20 mouse cellular contexts compared by ENCODE assay signal in the genomic region with DNA sequence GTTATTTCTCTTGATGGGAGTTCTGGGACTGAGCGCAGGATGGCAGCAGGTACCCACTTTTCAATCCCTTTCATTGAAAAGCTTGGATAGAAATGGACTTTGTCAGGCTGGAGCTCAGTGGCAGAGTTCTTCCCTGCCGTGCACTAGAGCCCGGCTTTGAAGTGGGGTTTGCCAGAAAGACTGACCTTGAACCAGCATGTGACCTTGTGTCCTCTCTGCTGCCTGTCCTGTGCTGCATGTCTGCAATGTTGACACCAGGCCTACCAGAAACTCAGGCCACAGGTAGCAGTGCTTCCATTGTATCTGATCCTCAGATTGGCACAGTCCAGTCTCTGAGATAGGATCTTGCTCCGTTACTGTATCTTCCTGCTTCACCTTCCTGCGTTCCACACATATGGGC. TPM values are rescaled to one million over a fixed set of nuclear protein-coding genes. Genes with fewer than 3 reads are reported as not detected.
"Had no signal": no experiment of that assay in that cellular context is flagged by ENCODE, and none has a peak within 500 bp of the region (broad histone marks: within the 10 kb centered on the region; RNA-seq: fewer than 3 reads in every experiment).

No protein-coding gene starts in this region.

- H3K9ac ChIP-seq: limb, embryonic 13.5 days; lung, embryonic 14.5 days; midbrain, embryonic 12.5 days; neural tube, embryonic 13.5 days; stomach, embryonic 15.5 days had no signal

- DNase-seq: kidney, adult 8-10 months; kidney, postnatal 25 days; left cerebral cortex, postnatal 4 days; lung, embryonic 14.5 days; lung, postnatal 14 days; right cerebral cortex, postnatal 14 days; thymus, postnatal 36 days had no signal

- H3K4me1 ChIP-seq: limb, embryonic 13.5 days; stomach, embryonic 15.5 days had no signal

- H3K27me3 ChIP-seq: limb, embryonic 13.5 days; megakaryocyte, embryonic 14.5 days; midbrain, embryonic 12.5 days; neural tube, embryonic 13.5 days; stomach, embryonic 15.5 days had no signal

- H3K9me3 ChIP-seq: limb, embryonic 13.5 days; megakaryocyte, embryonic 14.5 days; midbrain, embryonic 12.5 days; neural tube, embryonic 13.5 days; stomach, embryonic 15.5 days had no signal

- H3K27ac ChIP-seq: limb, embryonic 13.5 days; macrophage; midbrain, embryonic 12.5 days; neural tube, embryonic 13.5 days; stomach, embryonic 15.5 days had no signal

- H3K4me2 ChIP-seq: limb, embryonic 13.5 days; lung, embryonic 14.5 days; midbrain, embryonic 12.5 days; neural tube, embryonic 13.5 days; stomach, embryonic 15.5 days had no signal

- ATAC-seq: inflammation-experienced regulatory T-cells, adult 6 months; intestine, postnatal 0 days; midbrain, embryonic 16.5 days had no signal

- H3K4me3 ChIP-seq: limb, embryonic 13.5 days; megakaryocyte, embryonic 14.5 days; midbrain, embryonic 12.5 days; neural tube, embryonic 13.5 days; stomach, embryonic 15.5 days had no signal

RNA-seq across cellular contexts. Expression of a gene that starts 5.2 kb away (rescaled TPM):
- polyA plus RNA-seq: intestine, postnatal 0 days; macrophage had no signal

RNA-seq across cellular contexts. Expression of a gene that starts 5.3 kb away (rescaled TPM):
- polyA plus RNA-seq: inflammation-experienced regulatory T-cells, adult 6 months; intestine, postnatal 0 days; kidney, embryonic 16.5 days; limb, embryonic 13.5 days; lung, embryonic 14.5 days; macrophage; midbrain, embryonic 12.5 days; midbrain, embryonic 16.5 days; neural tube, embryonic 13.5 days; spleen, adult 2 months; stomach, embryonic 15.5 days; testis, adult 2 months; thymus, postnatal 0 days had no signal
